Mouse (Mus musculus) midbrain, embryonic 15.5 days (tissue): ENCODE measurements around the gene Dnah3. TPM values are rescaled to one million over a fixed set of nuclear protein-coding genes. Genes with fewer than 3 reads are reported as not detected.
A peak's percentile ranks its signal among the peaks of the same experiment; 100 is the strongest.

ENCODE experiments used
- ATAC-seq: fragments of 200-750 bp; cut with Nextera tagmentation; replicated peaks from 2 replicates; pipeline ENCODE4 v1.8.0; 2017; ENCODE audit warnings: moderate TSS enrichment
- H3K27ac ChIP-seq: fragments of 300-500 bp; sonication (generic); 2 replicates; pipeline ENCODE4 v1.5.1; 2015; ENCODE audit warnings: mild to moderate bottlenecking, inconsistent platforms
- H3K27me3 ChIP-seq: fragments of 300-500 bp; sonication (generic); replicated peaks from 2 replicates; pipeline ENCODE4 v1.6.1; 2015; ENCODE audit warnings: inconsistent platforms
- H3K36me3 ChIP-seq: fragments of 300-500 bp; sonication (generic); replicated peaks from 2 replicates; pipeline ENCODE4 v1.6.1; 2015; ENCODE audit warnings: inconsistent platforms
- H3K4me1 ChIP-seq: fragments of 300-500 bp; sonication (generic); 2 replicates; pipeline ENCODE4 v1.6.1; 2015; ENCODE audit warnings: inconsistent platforms
- H3K4me2 ChIP-seq: fragments of 300-500 bp; sonication (generic); 2 replicates; pipeline ENCODE4 v1.6.1; 2015; ENCODE audit warnings: inconsistent platforms, mild to moderate bottlenecking, moderate library complexity
- H3K4me3 ChIP-seq: fragments of 300-500 bp; sonication (generic); 2 replicates; pipeline ENCODE4 v1.5.1; 2015; ENCODE audit warnings: mild to moderate bottlenecking, inconsistent platforms
- H3K9ac ChIP-seq: fragments of 300-500 bp; sonication (generic); 2 replicates; pipeline ENCODE4 v1.6.1; 2015; ENCODE audit warnings: mild to moderate bottlenecking, inconsistent platforms
- H3K9me3 ChIP-seq: fragments of 300-500 bp; sonication (generic); 2 replicates; pipeline ENCODE4 v1.6.1; 2016; ENCODE audit warnings: inconsistent platforms
- WGBS: fragments of 180-500 bp; shearing (Covaris S2); methylation state at CpG from one replicate; pipeline ENCODE4 v1.1.7; 2015; ENCODE audit warnings: mixed read lengths; 5-methylcytosine and 5-hydroxymethylcytosine counted together
- polyA plus RNA-seq: library from polyadenylated mRNA; unstranded; fragments of >200 nt; fragmentation: Nextera tagmentation; extraction: Ambion mirVana; gene quantifications from 2 replicates; pipeline ENCODE4 v1.2.1, GENCODE M21; 2015

The Dnah3 gene
- polyA plus RNA-seq, 1 experiment from 2014 or later, result 0.21 TPM

DNA sequence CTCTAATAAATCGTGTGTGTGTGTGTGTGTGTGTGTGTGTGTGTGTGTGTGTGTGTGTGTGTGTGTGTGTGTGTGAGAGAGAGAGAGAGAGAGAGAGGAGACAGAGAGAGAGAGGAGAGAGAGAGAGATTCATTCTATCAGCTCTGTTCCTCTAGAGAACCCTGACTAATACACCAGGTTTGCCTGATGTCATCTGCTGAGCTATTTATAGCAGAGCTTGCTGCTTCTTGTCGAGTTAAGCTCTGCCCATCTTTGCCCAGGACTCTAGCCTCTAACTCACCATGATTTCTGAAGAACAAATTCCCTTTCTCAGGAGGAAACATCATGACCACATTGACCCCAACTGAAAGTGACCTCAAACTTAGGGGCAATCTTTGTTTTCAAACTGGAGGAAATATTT is 174.6 kb downstream of the Dnah3 start:
- no peak overlapping the region for H3K4me3 ChIP-seq
- H3K36me3 ChIP-seq, result no peaks in the 10 kb centered on the region
- no peak for ATAC-seq
- H3K27ac ChIP-seq, result no peak overlapping the region
- 64% methylated on average over 2 of the region's 2 CpGs for WGBS
- no peaks in the 10 kb centered on the region for H3K27me3 ChIP-seq
- no peaks in the 10 kb centered on the region for H3K4me1 ChIP-seq
- no peaks in the 10 kb centered on the region for H3K9me3 ChIP-seq
- no peak overlapping the region for H3K4me2 ChIP-seq
- H3K9ac ChIP-seq, result no peak overlapping the region

DNA sequence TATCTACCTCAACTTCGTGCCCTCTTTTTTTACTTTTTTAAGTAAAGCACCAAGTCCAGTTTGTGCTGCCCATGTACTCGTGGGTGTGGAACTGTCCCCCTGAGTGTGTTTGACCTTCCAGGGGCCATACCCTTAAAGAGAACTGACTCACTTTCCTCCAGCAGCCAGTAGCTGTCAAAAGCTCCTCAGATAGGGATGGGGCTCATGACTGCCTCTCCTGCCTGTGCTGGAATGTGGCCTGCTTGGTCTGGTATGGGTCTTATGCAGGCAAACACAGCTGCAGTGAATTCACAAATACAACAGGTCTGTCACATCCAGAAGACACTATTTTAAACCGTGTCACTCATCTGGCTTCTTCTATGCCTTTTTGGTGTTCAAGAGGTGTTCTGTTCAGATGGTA is 183.4 kb downstream of the Dnah3 start:
- Histone ChIP-seq H3K36me3 (no peaks in the 10 kb centered on the region), H3K9me3 (no peaks in the 10 kb centered on the region), H3K4me2 (no peak overlapping the region), H3K4me3 (no peak overlapping the region), H3K4me1 (no peaks in the 10 kb centered on the region), H3K27me3 (no peaks in the 10 kb centered on the region), H3K9ac (no peak overlapping the region), H3K27ac (no peak overlapping the region)
- ATAC-seq, result no peak
- WGBS, result 81% methylated on average over 3 of the region's 3 CpGs

DNA sequence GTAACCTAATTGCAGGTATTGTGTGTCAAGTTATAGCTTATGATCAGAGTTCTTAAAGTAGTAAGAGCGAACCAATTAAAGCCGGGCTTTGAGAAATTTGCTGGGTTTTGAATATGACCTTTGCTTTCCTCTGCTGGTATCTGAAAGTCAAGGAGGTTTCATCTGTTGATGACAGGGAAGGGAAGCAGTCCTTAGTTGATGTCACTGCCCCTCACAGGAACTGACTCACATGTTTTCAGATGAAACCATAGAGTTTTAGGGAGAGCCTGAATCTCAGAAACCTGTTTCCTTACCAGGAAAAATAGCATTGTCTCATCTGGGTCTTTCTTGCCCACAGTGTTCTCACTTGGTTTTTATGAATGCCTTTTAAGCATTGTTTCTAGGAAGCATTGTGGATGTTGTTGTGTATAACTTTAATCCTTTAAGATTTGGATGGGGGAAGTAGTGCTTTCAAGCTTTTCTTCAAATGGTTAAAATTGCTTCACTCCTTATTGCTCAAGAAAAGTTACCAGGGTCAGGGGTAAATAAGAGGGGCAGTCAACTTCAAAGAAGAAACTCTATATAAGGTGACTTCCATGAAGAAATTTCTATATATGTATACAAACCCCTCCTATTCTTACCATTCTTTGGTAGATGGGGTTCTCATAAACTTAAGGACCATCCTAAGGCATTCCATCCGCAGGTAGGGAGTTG is 188.4 kb downstream of the Dnah3 start:
- WGBS, result 96% methylated on average over 3 of the region's 3 CpGs
- H3K27me3 ChIP-seq, result no peaks in the 10 kb centered on the region
- H3K9ac ChIP-seq, result no peak overlapping the region
- no peaks in the 10 kb centered on the region for H3K36me3 ChIP-seq
- H3K4me1 ChIP-seq, result no peaks in the 10 kb centered on the region
- H3K27ac ChIP-seq, result no peak overlapping the region
- no peaks in the 10 kb centered on the region for H3K9me3 ChIP-seq
- no peak for ATAC-seq
- H3K4me3 ChIP-seq, result no peak overlapping the region
- no peak overlapping the region for H3K4me2 ChIP-seq

DNA sequence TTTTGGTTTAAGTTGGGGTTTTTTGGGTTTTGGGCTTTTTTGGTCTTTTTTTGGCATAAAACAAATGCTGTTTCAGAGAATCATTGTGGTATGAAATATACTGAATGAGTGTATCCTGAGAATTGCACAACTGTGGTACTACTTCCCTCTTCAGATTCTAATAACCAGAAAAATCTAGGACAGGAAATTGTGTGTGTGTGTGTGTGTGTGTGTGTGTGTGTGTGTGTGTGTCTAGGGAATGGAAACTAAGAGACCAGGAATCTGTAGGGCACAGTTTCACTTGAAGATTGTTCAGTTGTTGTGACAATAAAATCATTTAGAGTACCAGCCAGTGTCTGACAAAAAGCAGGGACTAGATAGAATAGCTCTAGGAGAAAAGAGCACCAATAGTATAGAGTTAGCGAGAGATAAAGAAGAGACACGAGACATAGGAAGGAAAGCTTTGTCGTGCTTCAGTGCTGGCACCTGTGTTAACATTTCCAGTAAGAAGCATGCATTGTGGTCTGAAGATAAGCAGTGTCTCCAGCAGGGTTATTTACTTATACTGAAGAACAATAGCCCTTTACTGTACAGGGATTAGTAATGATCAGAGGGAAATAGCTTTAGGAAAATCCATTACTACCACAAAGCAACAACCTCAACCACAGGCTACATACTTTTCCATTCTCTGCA is 195.6 kb downstream of the Dnah3 start:
- ATAC-seq, result no peak
- H3K4me1 ChIP-seq, result peaks cover 18% of the 10 kb centered on the region
- H3K27me3 ChIP-seq, result no peaks in the 10 kb centered on the region
- H3K36me3 ChIP-seq, result no peaks in the 10 kb centered on the region
- H3K9ac ChIP-seq, result no peak overlapping the region
- H3K27ac ChIP-seq, result no peak overlapping the region
- no peak overlapping the region for H3K4me3 ChIP-seq
- no peak overlapping the region for H3K4me2 ChIP-seq
- WGBS, result 61% methylated on average over 3 of the region's 3 CpGs
- no peaks in the 10 kb centered on the region for H3K9me3 ChIP-seq

DNA sequence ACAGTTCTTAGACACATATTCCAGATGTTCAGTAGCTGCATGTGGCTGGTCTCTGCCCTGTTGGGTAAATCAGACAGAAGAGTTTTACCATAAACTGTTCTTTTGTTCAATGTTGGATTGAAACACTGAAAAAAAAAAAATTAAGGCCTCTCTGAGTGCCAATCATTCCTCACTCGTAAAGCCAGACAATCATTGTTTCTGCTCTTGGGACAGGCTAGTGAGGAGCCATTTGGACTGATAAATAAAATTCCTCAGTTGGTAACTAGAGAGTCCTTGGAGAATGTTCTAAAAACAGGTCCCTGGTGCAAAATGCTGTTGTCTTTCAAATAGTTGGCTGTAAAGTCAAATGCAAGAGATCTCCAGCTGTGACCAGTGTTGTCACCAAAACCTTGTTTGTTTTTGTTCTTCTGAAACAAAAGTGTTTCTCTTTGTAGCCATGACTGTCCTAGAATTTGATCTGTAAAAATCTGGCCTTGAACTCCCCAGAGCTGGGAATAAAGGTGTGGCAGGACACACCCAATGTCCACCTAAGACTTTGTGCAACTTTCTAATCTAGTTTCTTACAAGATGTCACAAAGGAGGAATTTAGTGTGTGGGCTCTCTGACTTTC is 196.7 kb downstream of the Dnah3 start:
- no peak for ATAC-seq
- WGBS, result 48% methylated on average over 1 of the region's 1 CpGs

DNA sequence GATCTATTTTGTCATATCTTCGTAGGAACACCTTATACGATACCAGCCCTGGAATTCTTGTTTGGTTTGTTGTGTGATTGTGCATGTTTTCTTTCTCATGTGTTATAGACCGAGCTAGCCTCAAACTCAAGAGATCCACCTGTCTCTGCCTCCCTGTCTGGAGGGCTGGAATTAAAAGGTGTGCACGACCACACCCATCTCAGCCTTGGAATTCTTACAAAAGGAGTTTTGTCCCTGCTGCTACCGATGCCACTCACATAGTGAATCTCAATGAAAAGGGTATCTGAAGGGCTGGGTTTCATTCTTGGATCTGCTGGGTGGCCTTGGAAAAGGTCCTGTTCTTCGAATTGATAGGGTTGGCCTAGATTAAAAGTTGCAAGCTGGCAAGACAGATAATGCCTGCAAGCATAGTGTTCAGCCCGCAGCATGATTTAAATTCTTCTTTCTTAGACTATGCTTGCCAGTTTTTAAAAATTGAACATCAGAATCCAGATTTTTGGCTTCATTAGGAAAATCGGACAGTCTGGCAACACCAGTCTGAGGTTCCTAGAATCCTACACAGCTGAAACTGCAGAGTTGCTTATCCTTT is 197.5 kb downstream of the Dnah3 start:
- no peak for ATAC-seq
- Histone ChIP-seq H3K27ac (no peak overlapping the region), H3K4me1 (peaks cover 36% of the 10 kb centered on the region), H3K9me3 (no peaks in the 10 kb centered on the region), H3K4me2 (no peak overlapping the region), H3K27me3 (no peaks in the 10 kb centered on the region), H3K36me3 (no peaks in the 10 kb centered on the region), H3K9ac (no peak overlapping the region), H3K4me3 (no peak overlapping the region)
- 95% methylated on average over 8 of the region's 8 CpGs for WGBS

More for the DNA sequence above, 196.7 kb downstream of the Dnah3 start:
- Histone ChIP-seq H3K4me2 (no peak overlapping the region), H3K4me3 (no peak overlapping the region), H3K27me3 (no peaks in the 10 kb centered on the region), H3K4me1 (peaks cover 30% of the 10 kb centered on the region), H3K27ac (no peak overlapping the region), H3K36me3 (no peaks in the 10 kb centered on the region), H3K9me3 (no peaks in the 10 kb centered on the region), H3K9ac (no peak overlapping the region)

DNA sequence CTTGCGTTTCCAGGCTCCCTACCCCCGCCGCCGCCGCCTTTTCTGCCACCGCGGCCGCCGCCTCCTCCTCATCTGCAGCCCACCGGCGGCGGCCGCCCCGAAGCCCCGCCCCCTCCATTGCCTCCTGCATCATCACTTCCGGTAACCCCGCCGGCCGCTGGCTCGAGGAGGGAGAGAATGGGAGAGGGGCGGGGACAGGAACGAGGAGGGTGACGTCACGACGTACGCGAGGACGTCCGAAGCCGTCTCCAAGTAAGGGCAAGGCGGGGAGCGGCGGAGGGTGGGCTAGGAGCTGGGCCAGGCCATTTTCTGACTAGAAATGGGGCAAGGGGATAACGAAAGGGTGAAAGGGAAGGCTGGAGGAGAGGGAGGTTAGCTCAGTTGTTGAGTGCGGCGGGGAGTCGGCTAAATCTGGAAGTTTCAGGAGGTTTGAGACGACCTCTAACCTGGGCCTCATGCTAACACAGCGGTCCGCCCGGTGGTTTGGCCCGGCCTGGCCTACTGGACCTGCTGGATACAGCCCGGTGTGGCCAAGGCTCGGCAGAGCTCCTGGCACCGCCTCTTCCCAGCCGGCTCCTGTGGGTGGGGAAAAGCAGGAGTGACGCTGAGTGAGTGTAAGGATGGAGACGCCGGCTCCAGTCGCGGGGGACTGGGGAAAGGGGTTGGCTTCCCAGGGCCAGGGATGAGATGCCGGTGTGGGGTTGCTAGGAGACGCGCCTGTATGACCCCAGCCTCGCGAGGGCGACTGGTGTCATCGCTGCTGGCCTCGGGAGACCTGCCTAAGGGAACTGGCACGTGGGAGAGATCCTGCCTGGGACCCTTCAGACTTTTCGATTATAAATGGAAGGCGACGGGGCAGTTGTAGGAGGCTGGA is 199.2 kb downstream of the Dnah3 start, which contains the start of the genes Lyrm1 and Dcun1d3:
Gene Lyrm1, plus strand, starts transcription at position 223 of the 874 bp plus-strand sequence.
Gene Dcun1d3, minus strand, starts transcription at position 660 of the 874 bp plus-strand sequence.
- H3K4me1 ChIP-seq, result peaks cover 37% of the 10 kb centered on the region
- peak; percentile 98 for ATAC-seq
- H3K36me3 ChIP-seq, result no peaks in the 10 kb centered on the region
- peak within 1 kb of the TSS; percentile 86 for H3K9ac ChIP-seq
- no peaks in the 10 kb centered on the region for H3K9me3 ChIP-seq
- peak within 1 kb of the TSS; percentile 82 for H3K4me3 ChIP-seq
- peak within 1 kb of the TSS; percentile 72 for H3K4me2 ChIP-seq
- under 1% methylated on average over 63 of the region's 63 CpGs for WGBS
- H3K27me3 ChIP-seq, result no peaks in the 10 kb centered on the region
- peak within 1 kb of the TSS; percentile 98 for H3K27ac ChIP-seq

DNA sequence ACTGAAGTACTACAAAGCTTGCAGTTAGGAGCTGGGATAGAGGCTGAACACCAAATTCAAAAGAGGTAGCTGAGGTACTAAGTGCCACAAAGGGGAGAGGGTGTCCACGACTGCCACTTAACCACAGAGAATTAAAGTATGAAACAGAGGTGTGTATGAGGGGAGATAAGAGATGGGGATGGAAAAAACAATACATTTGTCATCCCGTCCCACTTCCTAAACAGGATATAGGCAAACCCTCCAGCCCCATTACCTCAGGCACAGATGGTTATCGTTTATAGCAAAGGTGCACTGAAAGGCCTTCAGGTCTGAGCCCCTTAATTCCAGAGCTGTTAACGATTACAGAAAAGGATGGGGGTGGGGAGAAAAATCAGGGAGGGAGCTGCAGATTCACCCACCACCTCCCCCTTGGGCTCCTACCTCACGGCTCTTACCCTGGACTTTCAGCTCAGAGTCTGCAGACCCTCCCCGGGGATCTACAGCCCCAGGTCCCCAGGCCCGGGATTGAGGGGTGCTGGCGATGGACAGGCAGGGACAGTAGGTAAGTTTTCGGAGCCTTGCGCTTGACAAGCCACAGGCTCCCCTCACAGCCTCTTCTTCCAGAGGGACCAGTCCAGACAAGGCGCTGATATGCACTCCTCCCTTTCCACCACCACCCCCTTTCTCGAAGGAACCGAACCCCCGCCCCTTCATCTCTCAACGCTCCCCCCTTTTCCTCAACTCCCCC is 200.1 kb downstream of the Dnah3 start:
- Histone ChIP-seq H3K27ac (peak overlapping the region; percentile 98), H3K36me3 (no peaks in the 10 kb centered on the region), H3K27me3 (no peaks in the 10 kb centered on the region), H3K4me1 (peaks cover 37% of the 10 kb centered on the region), H3K4me3 (peak overlapping the region; percentile 82), H3K9ac (peak overlapping the region; percentile 86), H3K4me2 (peak overlapping the region; percentile 64), H3K9me3 (no peaks in the 10 kb centered on the region)
- ATAC-seq, result peak; percentile 73
- WGBS, result 2% methylated on average over 13 of the region's 15 CpGs

DNA sequence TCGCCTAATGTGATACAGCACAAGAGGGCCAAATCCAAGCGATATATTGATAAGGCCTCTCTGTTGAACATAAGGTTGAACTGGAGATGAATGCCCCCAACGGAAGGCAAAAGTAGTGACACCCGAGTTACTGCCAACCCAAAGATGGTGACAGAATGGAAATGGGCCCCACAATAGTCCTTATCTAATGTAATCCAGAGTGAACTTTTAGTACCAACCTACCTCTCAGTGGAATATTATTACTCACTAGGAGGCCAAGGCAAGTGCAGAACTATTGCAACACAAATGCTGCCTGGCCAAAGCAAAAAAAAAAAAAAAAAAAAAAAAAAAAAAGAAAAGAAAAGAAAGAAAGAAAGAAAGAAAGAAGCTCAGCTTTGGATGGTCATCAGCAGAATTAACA is 202.3 kb downstream of the Dnah3 start:
- H3K9ac ChIP-seq, result no peak overlapping the region
- H3K4me3 ChIP-seq, result no peak overlapping the region
- H3K27ac ChIP-seq, result no peak overlapping the region
- peaks cover 37% of the 10 kb centered on the region for H3K4me1 ChIP-seq
- H3K9me3 ChIP-seq, result no peaks in the 10 kb centered on the region
- no peak for ATAC-seq
- no peaks in the 10 kb centered on the region for H3K27me3 ChIP-seq
- WGBS, result 97% methylated on average over 4 of the region's 4 CpGs
- no peak overlapping the region for H3K4me2 ChIP-seq
- no peaks in the 10 kb centered on the region for H3K36me3 ChIP-seq

DNA sequence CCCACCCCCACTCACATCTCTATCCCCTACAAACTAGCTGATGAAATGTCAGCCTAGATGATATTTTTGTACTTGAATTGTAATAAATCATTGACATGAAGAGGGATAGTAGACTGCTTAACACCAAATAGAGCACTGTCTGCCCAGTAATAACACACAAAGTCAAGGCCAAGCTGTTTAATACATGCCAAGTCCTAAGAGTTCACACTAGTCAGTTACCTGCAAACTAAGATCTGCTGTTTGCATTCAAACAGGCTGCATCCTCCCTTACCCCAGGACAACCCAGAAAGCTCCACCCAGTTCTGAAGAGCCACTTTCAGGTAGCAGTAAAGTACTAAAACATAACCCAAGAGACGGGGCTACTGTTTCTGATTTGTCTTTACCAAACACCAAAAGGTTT is 202.9 kb downstream of the Dnah3 start:
- H3K9ac ChIP-seq, result no peak overlapping the region
- no peaks in the 10 kb centered on the region for H3K36me3 ChIP-seq
- 96% methylated on average over 1 of the region's 1 CpGs for WGBS

DNA sequence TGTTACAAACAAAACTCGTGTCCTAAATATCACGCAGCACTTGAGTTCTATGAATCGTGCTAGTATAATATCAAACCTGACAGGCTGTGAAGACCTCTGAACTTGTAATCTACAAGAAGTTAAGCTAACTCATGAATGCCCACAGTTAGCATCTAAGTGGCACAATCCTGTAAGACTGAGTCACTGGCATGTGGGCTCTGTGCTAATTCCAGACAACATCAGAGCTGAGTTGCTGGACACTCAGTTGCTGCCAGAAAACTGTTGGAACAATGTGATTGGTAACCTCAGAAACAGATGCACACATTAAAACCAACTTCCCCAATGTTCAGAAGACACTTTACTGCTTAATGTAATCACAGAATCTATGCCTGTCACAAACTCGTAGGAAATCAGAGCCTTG is 207.2 kb downstream of the Dnah3 start:
- no peak overlapping the region for H3K4me3 ChIP-seq
- no peaks in the 10 kb centered on the region for H3K27me3 ChIP-seq
- ATAC-seq, result no peak
- no peak overlapping the region for H3K4me2 ChIP-seq
- H3K4me1 ChIP-seq, result peaks cover 2% of the 10 kb centered on the region; the same call in 1 of the 2 replicates
- H3K9me3 ChIP-seq, result no peaks in the 10 kb centered on the region
- WGBS, result 91% methylated on average over 4 of the region's 4 CpGs
- no peaks in the 10 kb centered on the region for H3K36me3 ChIP-seq
- H3K27ac ChIP-seq, result no peak overlapping the region
- no peak overlapping the region for H3K9ac ChIP-seq

More for the DNA sequence above, 202.9 kb downstream of the Dnah3 start:
- Histone ChIP-seq H3K4me2 (no peak overlapping the region), H3K4me3 (no peak overlapping the region), H3K27ac (no peak overlapping the region), H3K27me3 (no peaks in the 10 kb centered on the region), H3K9me3 (no peaks in the 10 kb centered on the region), H3K4me1 (peaks cover 31% of the 10 kb centered on the region)
- ATAC-seq, result no peak
